Mouse (Mus musculus) embryonic facial prominence, embryonic 11.5 days (tissue): ENCODE results near the gene Tnk2. TPM values are rescaled to one million over a fixed set of nuclear protein-coding genes. Genes with fewer than 3 reads are reported as not detected.

Experiments used
- ATAC-seq: fragments of 200-750 bp; cut with Nextera tagmentation; replicated peaks from 2 replicates; pipeline ENCODE4 v1.8.0; 2017; ENCODE audit warnings: low read depth; ENCODE audit not compliant: insufficient number of reproducible peaks, low FRiP score, low TSS enrichment
- DNase-seq: peaks from one replicate; pipeline ENCODE4 v3.0.0-alpha.2; 2015; ENCODE audit warnings: low spot score
- H3K27ac ChIP-seq: fragments of 300-500 bp; sonication (generic); replicated peaks from 2 replicates; pipeline ENCODE4 v1.5.1; 2014; ENCODE audit warnings: mild to moderate bottlenecking, low read depth, low read length, control low read depth
- H3K27me3 ChIP-seq: fragments of 300-500 bp; sonication (generic); 2 replicates; pipeline ENCODE4 v1.6.1; 2014; ENCODE audit warnings: mild to moderate bottlenecking, low read length, moderate library complexity, mixed read lengths; ENCODE audit not compliant: control insufficient read depth, insufficient read depth
- H3K36me3 ChIP-seq: fragments of 300-500 bp; sonication (generic); replicated peaks from 2 replicates; pipeline ENCODE4 v1.6.1; 2014; ENCODE audit warnings: low read depth, mild to moderate bottlenecking, low read length, moderate library complexity, mixed read lengths; ENCODE audit not compliant: control insufficient read depth, insufficient read depth
- H3K4me1 ChIP-seq: fragments of 300-500 bp; sonication (generic); 2 replicates; pipeline ENCODE4 v1.6.1; 2014; ENCODE audit warnings: low read length, mixed read lengths; ENCODE audit not compliant: control insufficient read depth, insufficient read depth
- H3K4me2 ChIP-seq: fragments of 300-500 bp; sonication (generic); 2 replicates; pipeline ENCODE4 v1.6.1; 2014; ENCODE audit warnings: low read depth, mild to moderate bottlenecking, control low read depth, low read length, moderate library complexity
- H3K4me3 ChIP-seq: fragments of 300-500 bp; sonication (generic); 2 replicates; pipeline ENCODE4 v1.5.1; 2014; ENCODE audit warnings: low read depth, low read length, control low read depth
- H3K9ac ChIP-seq: fragments of 300-500 bp; sonication (generic); replicated peaks from 2 replicates; pipeline ENCODE4 v1.6.1; 2014; ENCODE audit warnings: mild to moderate bottlenecking, control low read depth, low read length
- H3K9me3 ChIP-seq: fragments of 300-500 bp; sonication (generic); replicated peaks from 2 replicates; pipeline ENCODE4 v1.6.1; 2016; ENCODE audit warnings: mild to moderate bottlenecking, low read length, inconsistent platforms, mixed read lengths; ENCODE audit not compliant: control insufficient read depth
- WGBS: fragments of 180-500 bp; shearing (Covaris S2); extraction: QIAGEN DNeasy Blood & Tissue Kit; methylation state at CpG from one replicate; pipeline ENCODE4 v1.1.7; 2014; 5-methylcytosine and 5-hydroxymethylcytosine counted together
- polyA plus RNA-seq: library from polyadenylated mRNA; unstranded; fragments of >200 nt; fragmentation: Nextera tagmentation; extraction: Ambion mirVana; gene quantifications from 2 replicates; pipeline ENCODE4 v1.2.1, GENCODE M21; 2014

The Tnk2 gene
- polyA plus RNA-seq, 1 experiment from 2014 or later = 5.8 TPM

- 62% methylated on average over 17 of the region's 17 CpGs for WGBS
- Histone ChIP-seq H3K4me2 (no peak overlapping the region), H3K27ac (no peak overlapping the region), H3K4me3 (no peak overlapping the region), H3K27me3 (no peaks in the 10 kb centered on the region), H3K36me3 (no peaks in the 10 kb centered on the region), H3K9ac (no peak overlapping the region), H3K9me3 (no peaks in the 10 kb centered on the region), H3K4me1 (peaks cover 4% of the 10 kb centered on the region; the same call in 1 of the 2 replicates)
- no peak for ATAC-seq
- DNase-seq = no peak
Measured at GRCm38 (mm10) chr16:32707111-32707823, 63.6 kb downstream of the Tnk2 start.

- no peaks in the 10 kb centered on the region for H3K27me3 ChIP-seq
- DNase-seq = no peak
- WGBS = 65% methylated on average over 9 of the region's 9 CpGs
Measured at GRCm38 (mm10) chr16:32707824-32708456, 64.3 kb downstream of the Tnk2 start.

GRCm38 (mm10) chr16:32708457-32709033, 64.9 kb downstream of the Tnk2 start:
- no peak for ATAC-seq
- Histone ChIP-seq H3K9ac (no peak overlapping the region), H3K9me3 (no peaks in the 10 kb centered on the region), H3K27ac (no peak overlapping the region), H3K4me1 (peaks cover 4% of the 10 kb centered on the region; the same call in 1 of the 2 replicates), H3K36me3 (no peaks in the 10 kb centered on the region), H3K4me3 (no peak overlapping the region), H3K27me3 (no peaks in the 10 kb centered on the region), H3K4me2 (no peak overlapping the region)
- no peak for DNase-seq
- WGBS = 86% methylated on average over 10 of the region's 10 CpGs

More at GRCm38 (mm10) chr16:32707824-32708456, 64.3 kb downstream of the Tnk2 start:
- no peak overlapping the region for H3K9ac ChIP-seq
- 0 out of 2 replicates have a peak, but pooled peaks have one; percentile 9 for ATAC-seq
- H3K27ac ChIP-seq = no peak overlapping the region
- no peak overlapping the region for H3K4me2 ChIP-seq
- H3K4me1 ChIP-seq = peaks cover 4% of the 10 kb centered on the region; the same call in 1 of the 2 replicates
- H3K36me3 ChIP-seq = no peaks in the 10 kb centered on the region
- no peak overlapping the region for H3K4me3 ChIP-seq
- H3K9me3 ChIP-seq = no peaks in the 10 kb centered on the region

GRCm38 (mm10) chr16:32709116-32709515, 65.4 kb downstream of the Tnk2 start:
- no peak overlapping the region for H3K4me3 ChIP-seq
- H3K9ac ChIP-seq = no peak overlapping the region
- no peak overlapping the region for H3K4me2 ChIP-seq
- 88% methylated on average over 8 of the region's 8 CpGs for WGBS
- DNase-seq (no peak), ATAC-seq (no peak)
- H3K4me1 ChIP-seq = peaks cover 4% of the 10 kb centered on the region; the same call in 1 of the 2 replicates
- no peaks in the 10 kb centered on the region for H3K36me3 ChIP-seq
- no peaks in the 10 kb centered on the region for H3K9me3 ChIP-seq
- no peaks in the 10 kb centered on the region for H3K27me3 ChIP-seq
- no peak overlapping the region for H3K27ac ChIP-seq

GRCm38 (mm10) chr16:32710426-32711070, 66.9 kb downstream of the Tnk2 start:
- DNase-seq (no peak), ATAC-seq (no peak)
- WGBS = 56% methylated on average over 14 of the region's 14 CpGs
- no peaks in the 10 kb centered on the region for H3K36me3 ChIP-seq
- H3K9me3 ChIP-seq = no peaks in the 10 kb centered on the region
- H3K9ac ChIP-seq = no peak overlapping the region
- no peak overlapping the region for H3K4me3 ChIP-seq
- no peaks in the 10 kb centered on the region for H3K27me3 ChIP-seq
- H3K27ac ChIP-seq = no peak overlapping the region
- H3K4me2 ChIP-seq = no peak overlapping the region
- peaks cover 4% of the 10 kb centered on the region; the same call in 1 of the 2 replicates for H3K4me1 ChIP-seq

- 86% methylated on average over 10 of the region's 11 CpGs for WGBS
- Histone ChIP-seq H3K27ac (no peak overlapping the region), H3K27me3 (no peaks in the 10 kb centered on the region), H3K4me3 (no peak overlapping the region), H3K36me3 (no peaks in the 10 kb centered on the region), H3K9ac (no peak overlapping the region), H3K9me3 (no peaks in the 10 kb centered on the region), H3K4me1 (peaks cover 4% of the 10 kb centered on the region; the same call in 1 of the 2 replicates), H3K4me2 (no peak overlapping the region)
- ATAC-seq (no peak), DNase-seq (no peak)
Measured at GRCm38 (mm10) chr16:32712202-32712601, 68.5 kb downstream of the Tnk2 start.

GRCm38 (mm10) chr16:32713556-32713955, 69.9 kb downstream of the Tnk2 start:
- WGBS = 57% methylated on average over 6 of the region's 6 CpGs
- Histone ChIP-seq H3K27ac (no peak overlapping the region), H3K4me2 (no peak overlapping the region), H3K36me3 (no peaks in the 10 kb centered on the region), H3K9me3 (no peaks in the 10 kb centered on the region), H3K9ac (no peak overlapping the region), H3K4me1 (peaks cover 4% of the 10 kb centered on the region; the same call in 1 of the 2 replicates), H3K27me3 (no peaks in the 10 kb centered on the region), H3K4me3 (no peak overlapping the region)
- ATAC-seq (no peak), DNase-seq (no peak)
